Mouse (Mus musculus): ENCODE data around the gene En1.

- no peak for TF ChIP-seq ZNF384 (IDR thresholded peaks at IDR 0.05; ENCODE audit: low read depth, low read length)
- no peak for TF ChIP-seq ZC3H11A (IDR thresholded peaks at IDR 0.05; ENCODE audit: borderline replicate concordance, low read depth, low read length)
- no peak for TF ChIP-seq HCFC1 (IDR thresholded peaks at IDR 0.05; ENCODE audit: borderline replicate concordance, insufficient read depth, low read length)
- no peak for TF ChIP-seq MAFK (IDR thresholded peaks at IDR 0.05; ENCODE audit: insufficient read depth, low read depth, low read length)
- no peak for TF ChIP-seq CHD2 (IDR thresholded peaks at IDR 0.05; ENCODE audit: low read depth, low read length)
Observed at GRCm38 (mm10) chr1:120621383-120621782, 19.2 kb downstream of the En1 start.
